Mouse (Mus musculus) limb, embryonic 14.5 days (tissue): ENCODE data around the gene Pcca. TPM values are rescaled to one million over a fixed set of nuclear protein-coding genes. Genes with fewer than 3 reads are reported as not detected.

Source experiments
- ATAC-seq: fragments of 200-750 bp; cut with Nextera tagmentation; 2 replicates; pipeline ENCODE4 v1.8.0; 2017; ENCODE audit warnings: low read depth, moderate number of reproducible peaks, moderate TSS enrichment; ENCODE audit not compliant: low FRiP score
- DNase-seq: peaks from one replicate; pipeline ENCODE4 v3.0.0-alpha.2; 2015; ENCODE audit warnings: low spot score
- H3K27ac ChIP-seq: fragments of 300-500 bp; sonication (generic); replicated peaks from 2 replicates; pipeline ENCODE4 v1.5.1; 2014; ENCODE audit warnings: low read depth, mild to moderate bottlenecking, low read length, moderate library complexity, mixed read lengths
- H3K27me3 ChIP-seq: fragments of 300-500 bp; sonication (generic); 2 replicates; pipeline ENCODE4 v1.6.1; 2014; ENCODE audit warnings: low read length, mixed read lengths; ENCODE audit not compliant: control insufficient read depth, insufficient read depth
- H3K36me3 ChIP-seq: fragments of 300-500 bp; sonication (generic); 2 replicates; pipeline ENCODE4 v1.6.1; 2014; ENCODE audit warnings: mild to moderate bottlenecking, low read length, moderate library complexity, mixed read lengths; ENCODE audit not compliant: control insufficient read depth, insufficient read depth
- H3K4me1 ChIP-seq: fragments of 300-500 bp; sonication (generic); 2 replicates; pipeline ENCODE4 v1.6.1; 2014; ENCODE audit warnings: antibody characterized with exemption, low read length, mixed read lengths; ENCODE audit not compliant: control insufficient read depth, insufficient read depth
- H3K4me2 ChIP-seq: fragments of 300-500 bp; sonication (generic); replicated peaks from 2 replicates; pipeline ENCODE4 v1.6.1; 2014; ENCODE audit warnings: low read depth, mild to moderate bottlenecking, low read length, moderate library complexity; ENCODE audit not compliant: severe bottlenecking
- H3K4me3 ChIP-seq: fragments of 300-500 bp; sonication (generic); replicated peaks from 2 replicates; pipeline ENCODE4 v1.5.1; 2014; ENCODE audit warnings: low read length
- H3K9ac ChIP-seq: fragments of 300-500 bp; sonication (generic); 2 replicates; pipeline ENCODE4 v1.6.1; 2014; ENCODE audit warnings: mild to moderate bottlenecking, low read depth, low read length, moderate library complexity; ENCODE audit not compliant: severe bottlenecking
- H3K9me3 ChIP-seq: fragments of 300-500 bp; sonication (generic); 2 replicates; pipeline ENCODE4 v1.6.1; 2016; ENCODE audit warnings: low read length; ENCODE audit not compliant: control insufficient read depth
- POLR2A ChIP-seq: fragments of 200-500 bp; IDR thresholded peaks from 2 replicates; pipeline ENCODE4 v1.8.0; 2012; ENCODE audit warnings: inconsistent platforms, mild to moderate bottlenecking, moderate library complexity, borderline replicate concordance; ENCODE audit not compliant: insufficient read depth, insufficient read length; ENCODE audit errors: extremely low read depth
- WGBS: fragments of 180-500 bp; shearing (Covaris S2); extraction: QIAGEN DNeasy Blood & Tissue Kit; methylation state at CpG from one replicate; pipeline ENCODE4 v1.1.7; 2014; 5-methylcytosine and 5-hydroxymethylcytosine counted together
- polyA plus RNA-seq, 2 experiments: library from polyadenylated mRNA; depleted of rRNA in 1 of 2; stranded (reverse) in 1 of 2; unstranded in 1 of 2; fragments of >200 nt; fragmentation: Nextera tagmentation in 1 of 2; extraction: Ambion mirVana in 1 of 2; gene quantifications; 2 replicates each; pipeline versions ENCODE4 v1.2.1 to v1.2.3; 2012 to 2014

The Pcca gene
- polyA plus RNA-seq, 2 experiments, result 15.7 to 17.3 TPM

GRCm38 (mm10) chr14:122880291-122880690, 346.2 kb downstream of the Pcca start:
- no peak for TF ChIP-seq POLR2A
- Histone ChIP-seq H3K27me3 (no peaks in the 10 kb centered on the region), H3K36me3 (no peaks in the 10 kb centered on the region), H3K4me2 (no peak overlapping the region), H3K4me3 (no peak overlapping the region), H3K9ac (no peak overlapping the region), H3K4me1 (peaks cover 16% of the 10 kb centered on the region), H3K27ac (no peak overlapping the region), H3K9me3 (no peaks in the 10 kb centered on the region)
- ATAC-seq (no peak), DNase-seq (no peak)
- 58% methylated on average over 7 of the region's 7 CpGs for whole genome bisulfite sequencing

DNA sequence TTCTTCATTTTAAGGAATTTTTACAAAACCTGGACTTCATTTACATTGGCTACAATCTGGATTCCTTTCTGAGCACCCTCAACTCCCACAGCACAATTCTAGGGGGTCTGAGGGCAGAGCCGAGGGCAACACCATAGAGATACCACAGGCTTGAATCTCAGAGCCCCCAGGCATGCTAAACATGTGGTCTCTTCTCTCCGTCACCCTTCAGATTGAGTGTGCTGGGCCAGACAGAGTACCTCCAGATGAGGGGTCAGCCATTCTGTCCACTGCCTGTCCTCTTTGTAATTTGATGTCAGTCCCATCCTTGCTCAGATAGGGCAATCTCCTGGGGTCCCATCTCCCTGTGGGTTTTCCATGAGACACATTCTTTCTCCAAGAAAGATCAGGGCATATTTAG, 347.6 kb downstream of the Pcca start:
- no peak overlapping the region for H3K4me3 ChIP-seq

DNA sequence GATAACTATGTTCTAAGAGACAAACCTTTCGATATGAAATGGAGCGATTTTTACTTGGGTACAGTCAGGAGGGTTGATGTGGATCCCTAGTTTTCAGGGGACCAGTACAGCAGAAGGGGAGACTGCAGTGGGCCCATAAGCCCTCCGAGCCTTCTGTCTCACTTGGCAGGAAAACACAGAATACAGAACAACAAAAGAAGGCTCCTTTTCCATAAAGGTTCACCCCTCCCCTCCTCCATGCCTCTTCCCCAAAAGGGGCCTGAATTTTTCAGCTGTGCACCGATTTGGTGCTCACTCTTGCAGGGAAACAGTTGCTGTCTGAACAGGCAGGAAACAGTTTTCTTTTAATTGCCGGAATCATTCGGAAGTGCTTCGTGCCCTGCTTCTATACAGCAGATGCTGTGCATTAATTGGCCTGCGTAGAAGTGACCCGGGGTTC, 348.1 kb downstream of the Pcca start:
- Histone ChIP-seq H3K27ac (no peak overlapping the region), H3K4me3 (no peak overlapping the region), H3K4me2 (no peak overlapping the region), H3K4me1 (peaks cover 16% of the 10 kb centered on the region), H3K9me3 (no peaks in the 10 kb centered on the region), H3K9ac (no peak overlapping the region), H3K36me3 (no peaks in the 10 kb centered on the region), H3K27me3 (no peaks in the 10 kb centered on the region)
- no peak for ATAC-seq
- WGBS, result 32% methylated on average over 9 of the region's 9 CpGs
- no peak for DNase-seq
- no peak for TF ChIP-seq POLR2A

More for the DNA sequence above, 347.6 kb downstream of the Pcca start:
- no peak for DNase-seq
- no peaks in the 10 kb centered on the region for H3K36me3 ChIP-seq
- no peak overlapping the region for H3K9ac ChIP-seq
- H3K27me3 ChIP-seq, result no peaks in the 10 kb centered on the region
- ATAC-seq, result no peak
- no peak overlapping the region for H3K27ac ChIP-seq
- no peak for TF ChIP-seq POLR2A
- H3K4me1 ChIP-seq, result peaks cover 16% of the 10 kb centered on the region
- WGBS, result 34% methylated on average over 2 of the region's 2 CpGs
- H3K9me3 ChIP-seq, result no peaks in the 10 kb centered on the region
- no peak overlapping the region for H3K4me2 ChIP-seq

DNA sequence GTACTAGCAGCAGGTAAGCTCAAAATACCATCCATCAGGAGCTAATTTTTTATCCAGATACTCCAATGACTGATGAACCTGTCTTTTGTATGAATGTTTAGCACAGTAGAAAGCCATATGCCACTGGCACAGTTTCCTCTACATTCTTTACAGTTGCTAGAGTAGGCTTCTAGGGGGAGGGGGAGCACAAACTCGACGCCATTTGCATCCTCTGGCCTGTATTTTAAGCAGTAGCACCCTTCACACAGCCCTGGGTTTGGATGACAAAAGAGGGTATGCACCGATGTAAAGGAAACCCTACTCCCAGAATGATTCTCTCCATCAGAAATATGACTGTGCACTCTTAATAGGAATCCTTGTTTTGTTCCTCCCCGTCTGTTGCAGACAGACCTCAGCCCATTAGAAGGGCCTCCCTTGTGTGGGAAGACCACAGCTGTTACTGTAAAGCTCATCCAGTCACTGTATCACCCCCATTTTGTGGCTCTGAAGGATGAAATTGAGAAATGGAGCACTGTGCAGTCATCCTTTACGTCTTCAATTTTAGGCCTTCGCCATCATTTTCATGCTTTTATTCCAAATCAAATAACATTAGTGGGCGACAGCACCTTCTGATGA, 348.8 kb downstream of the Pcca start:
- Histone ChIP-seq H3K9me3 (no peaks in the 10 kb centered on the region), H3K27me3 (no peaks in the 10 kb centered on the region), H3K4me1 (peaks cover 16% of the 10 kb centered on the region), H3K36me3 (no peaks in the 10 kb centered on the region), H3K4me2 (no peak overlapping the region), H3K9ac (no peak overlapping the region), H3K27ac (no peak overlapping the region), H3K4me3 (no peak overlapping the region)
- TF ChIP-seq POLR2A, result no peak
- DNase-seq (no peak), ATAC-seq (no peak)
- 64% methylated on average over 7 of the region's 7 CpGs for WGBS

DNA sequence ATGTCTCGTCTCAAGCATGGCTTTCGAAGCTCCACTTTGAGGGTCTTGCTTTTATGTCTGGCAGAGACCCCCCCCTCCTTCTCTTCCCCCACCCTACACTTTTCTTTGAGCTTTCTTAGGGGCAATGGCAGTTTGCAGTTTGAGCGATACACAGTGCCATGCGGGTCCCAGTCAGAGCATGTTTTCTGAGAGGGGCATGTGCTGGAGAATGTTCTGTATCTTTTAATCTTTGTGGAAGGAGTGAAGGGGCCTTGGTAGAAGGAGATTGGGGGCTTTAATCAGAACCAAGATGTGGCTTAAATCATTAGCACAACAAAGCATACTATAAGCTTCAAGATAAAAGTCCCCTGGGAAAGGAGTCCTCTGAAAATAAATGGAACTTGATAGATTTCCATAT, 349.3 kb downstream of the Pcca start:
- H3K27ac ChIP-seq, result no peak overlapping the region

More for the DNA sequence above, 349.3 kb downstream of the Pcca start:
- H3K9ac ChIP-seq, result no peak overlapping the region
- ATAC-seq, result no peak
- H3K4me3 ChIP-seq, result no peak overlapping the region
- TF ChIP-seq POLR2A, result no peak
- H3K4me2 ChIP-seq, result no peak overlapping the region
- H3K36me3 ChIP-seq, result no peaks in the 10 kb centered on the region
- peaks cover 16% of the 10 kb centered on the region for H3K4me1 ChIP-seq
- WGBS, result 52% methylated on average over 4 of the region's 4 CpGs
- H3K27me3 ChIP-seq, result no peaks in the 10 kb centered on the region
- no peak for DNase-seq
- H3K9me3 ChIP-seq, result no peaks in the 10 kb centered on the region
